Mouse (Mus musculus) hindbrain, embryonic 11.5 days (tissue): ENCODE measurements around the gene Adgrg7. TPM values are rescaled to one million over a fixed set of nuclear protein-coding genes. Genes with fewer than 3 reads are reported as not detected.

Experiments
- ATAC-seq: fragments of 200-750 bp; cut with Nextera tagmentation; 2 replicates; pipeline ENCODE4 v1.8.0; 2017; ENCODE audit warnings: mild to moderate bottlenecking, moderate TSS enrichment, moderate library complexity; ENCODE audit not compliant: low FRiP score
- DNase-seq: peaks from one replicate; pipeline ENCODE4 v3.0.0-alpha.2; 2015; ENCODE audit warnings: low spot score
- H3K27ac ChIP-seq: fragments of 300-500 bp; sonication (generic); 2 replicates; pipeline ENCODE4 v1.5.1; 2014; ENCODE audit warnings: mild to moderate bottlenecking, low read depth, low read length
- H3K27me3 ChIP-seq: fragments of 300-500 bp; sonication (generic); 2 replicates; pipeline ENCODE4 v1.6.1; 2014; ENCODE audit warnings: mild to moderate bottlenecking, low read length, moderate library complexity, mixed read lengths; ENCODE audit not compliant: control insufficient read depth, insufficient read depth
- H3K36me3 ChIP-seq: fragments of 300-500 bp; sonication (generic); 2 replicates; pipeline ENCODE4 v1.6.1; 2014; ENCODE audit warnings: mild to moderate bottlenecking, low read length, moderate library complexity, mixed read lengths; ENCODE audit not compliant: control insufficient read depth, insufficient read depth
- H3K4me1 ChIP-seq: fragments of 300-500 bp; sonication (generic); replicated peaks from 2 replicates; pipeline ENCODE4 v1.6.1; 2014; ENCODE audit warnings: low read length, mixed read lengths; ENCODE audit not compliant: control insufficient read depth, insufficient read depth
- H3K4me2 ChIP-seq: fragments of 300-500 bp; sonication (generic); replicated peaks from 2 replicates; pipeline ENCODE4 v1.6.1; 2014; ENCODE audit warnings: mild to moderate bottlenecking, low read depth, low read length
- H3K4me3 ChIP-seq: fragments of 300-500 bp; sonication (generic); 2 replicates; pipeline ENCODE4 v1.5.1; 2014; ENCODE audit warnings: low read depth, low read length
- H3K9ac ChIP-seq: fragments of 300-500 bp; sonication (generic); 2 replicates; pipeline ENCODE4 v1.6.1; 2014; ENCODE audit warnings: low read depth, low read length
- H3K9me3 ChIP-seq: fragments of 300-500 bp; sonication (generic); 2 replicates; pipeline ENCODE4 v1.6.1; 2016; ENCODE audit warnings: low read length; ENCODE audit not compliant: control insufficient read depth
- WGBS: fragments of 180-500 bp; shearing (Covaris S2); extraction: QIAGEN DNeasy Blood & Tissue Kit; methylation state at CpG from one replicate; pipeline ENCODE4 v1.1.7; 2014; 5-methylcytosine and 5-hydroxymethylcytosine counted together
- polyA plus RNA-seq: library from polyadenylated mRNA; unstranded; fragments of >200 nt; fragmentation: Nextera tagmentation; extraction: Ambion mirVana; gene quantifications from 2 replicates; pipeline ENCODE4 v1.2.1, GENCODE M21; 2014

Gene Adgrg7
- polyA plus RNA-seq, 1 experiment from 2014 or later, result not detected

DNA sequence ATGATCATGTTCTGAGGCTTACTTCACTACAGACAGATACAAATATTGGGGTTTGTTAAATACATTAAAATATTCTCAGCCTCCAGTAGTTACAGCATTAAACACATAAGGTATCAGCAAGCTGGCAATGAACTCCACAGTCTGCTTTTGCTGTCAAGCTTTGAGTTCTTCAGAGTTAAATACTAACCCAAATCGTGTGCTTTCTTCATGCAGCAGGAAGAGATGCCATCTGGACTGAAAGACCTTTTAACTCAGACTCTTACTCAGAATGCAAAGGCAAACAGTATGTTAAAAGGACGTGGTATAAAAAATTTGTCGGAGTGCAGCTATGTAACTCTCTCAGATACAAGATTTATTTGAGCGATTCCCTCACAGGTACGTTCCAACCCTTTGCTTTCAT, 108.9 kb downstream of the Adgrg7 start:
- H3K27me3 ChIP-seq, result no peaks in the 10 kb centered on the region
- no peaks in the 10 kb centered on the region for H3K36me3 ChIP-seq
- no peak overlapping the region for H3K4me2 ChIP-seq
- no peak for ATAC-seq
- H3K9me3 ChIP-seq, result no peaks in the 10 kb centered on the region
- H3K4me3 ChIP-seq, result no peak overlapping the region
- H3K4me1 ChIP-seq, result no peaks in the 10 kb centered on the region
- 93% methylated on average over 5 of the region's 5 CpGs for WGBS
- no peak overlapping the region for H3K9ac ChIP-seq
- H3K27ac ChIP-seq, result no peak overlapping the region
- DNase-seq, result no peak

GRCm38 (mm10) chr16:56681010-56681645, 114.5 kb downstream of the Adgrg7 start:
- Histone ChIP-seq H3K27me3 (no peaks in the 10 kb centered on the region), H3K9ac (no peak overlapping the region), H3K36me3 (no peaks in the 10 kb centered on the region), H3K4me3 (no peak overlapping the region), H3K4me1 (no peaks in the 10 kb centered on the region), H3K9me3 (no peaks in the 10 kb centered on the region), H3K27ac (no peak overlapping the region), H3K4me2 (no peak overlapping the region)
- ATAC-seq (no peak; the same call in 1 of the 2 replicates), DNase-seq (no peak)
- 82% methylated on average over 8 of the region's 8 CpGs for WGBS

- Histone ChIP-seq H3K4me1 (no peaks in the 10 kb centered on the region), H3K9me3 (no peaks in the 10 kb centered on the region), H3K27ac (no peak overlapping the region), H3K9ac (no peak overlapping the region), H3K27me3 (no peaks in the 10 kb centered on the region), H3K36me3 (no peaks in the 10 kb centered on the region), H3K4me3 (no peak overlapping the region), H3K4me2 (no peak overlapping the region)
- WGBS, result 69% methylated on average over 4 of the region's 4 CpGs
- DNase-seq, result peak; percentile 14
- ATAC-seq, result no peak
These were observed 118.5 kb downstream of the Adgrg7 start for GRCm38 (mm10) chr16:56677146-56677545.

Other genes with a start within 250 kb of the Adgrg7 start
- 227 TPM in 2 replicates for gene Tfg, start 78.4 kb downstream of the Adgrg7 start, polyA plus RNA-seq
- gene Tmem45a, start 90.3 kb upstream of the Adgrg7 start, polyA plus RNA-seq, result 8.2 and 12.8 TPM in 2 replicates
- gene Lnp1, start 132.2 kb upstream of the Adgrg7 start, polyA plus RNA-seq, result not detected in 2 replicates